Mouse (Mus musculus) 3134 (cell line): ENCODE measurements around the gene Disp3.

Experiments
- DNase-seq: peaks from one replicate; pipeline ENCODE4 v3.0.0-alpha.2; 2011; ENCODE audit warnings: low spot score; ENCODE audit not compliant: insufficient read length; ENCODE audit errors: extremely low read depth

The Disp3 gene

GRCm38 (mm10) chr4:148229646-148230045 is 58.1 kb downstream of the Disp3 start:
- no peak for DNase-seq

DNA sequence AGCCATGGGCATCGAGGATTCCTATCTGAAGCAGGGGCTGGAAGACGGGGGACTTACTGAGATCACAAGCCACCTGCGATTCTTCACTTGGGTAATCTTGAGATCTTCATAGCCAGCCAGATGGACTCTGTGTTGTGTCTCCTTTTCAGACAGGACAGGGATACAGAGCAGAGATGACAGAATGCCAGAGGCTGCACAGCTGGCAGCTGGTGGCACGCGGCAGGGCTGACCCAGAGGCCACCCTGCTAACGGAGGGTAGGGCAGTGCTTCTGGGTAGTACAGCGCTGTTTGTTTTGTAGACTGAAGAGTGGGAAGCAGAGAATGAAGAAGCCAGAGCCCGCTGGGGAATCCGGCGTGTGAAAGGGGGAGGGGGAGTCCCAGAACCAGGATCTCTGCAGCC is 64.8 kb downstream of the Disp3 start:
- no peak for DNase-seq

- DNase-seq = no peak
Measured at GRCm38 (mm10) chr4:148220656-148221055, 67.1 kb downstream of the Disp3 start.

DNA sequence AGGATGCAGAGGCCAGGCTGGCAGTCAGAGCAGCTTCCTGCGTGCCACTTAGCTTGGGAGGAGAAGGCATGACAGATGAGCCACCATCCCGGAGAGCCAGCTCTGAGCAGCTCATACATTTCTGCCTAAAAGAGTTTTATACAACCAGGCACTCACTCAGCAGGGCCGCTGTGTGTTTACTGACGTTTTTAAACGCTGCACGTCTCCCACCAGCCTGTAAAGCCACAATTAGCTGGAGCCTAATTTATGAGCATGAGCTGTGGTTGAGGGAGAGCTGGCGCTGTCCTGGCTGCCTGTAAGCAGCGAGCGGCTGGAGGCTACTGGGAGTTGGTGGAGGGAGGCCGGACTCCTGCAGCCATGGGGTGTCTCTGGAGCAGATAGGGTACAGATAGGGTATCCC is 69.5 kb downstream of the Disp3 start:
- no peak for DNase-seq

GRCm38 (mm10) chr4:148215264-148215900 is 72.4 kb downstream of the Disp3 start:
- DNase-seq = no peak

DNA sequence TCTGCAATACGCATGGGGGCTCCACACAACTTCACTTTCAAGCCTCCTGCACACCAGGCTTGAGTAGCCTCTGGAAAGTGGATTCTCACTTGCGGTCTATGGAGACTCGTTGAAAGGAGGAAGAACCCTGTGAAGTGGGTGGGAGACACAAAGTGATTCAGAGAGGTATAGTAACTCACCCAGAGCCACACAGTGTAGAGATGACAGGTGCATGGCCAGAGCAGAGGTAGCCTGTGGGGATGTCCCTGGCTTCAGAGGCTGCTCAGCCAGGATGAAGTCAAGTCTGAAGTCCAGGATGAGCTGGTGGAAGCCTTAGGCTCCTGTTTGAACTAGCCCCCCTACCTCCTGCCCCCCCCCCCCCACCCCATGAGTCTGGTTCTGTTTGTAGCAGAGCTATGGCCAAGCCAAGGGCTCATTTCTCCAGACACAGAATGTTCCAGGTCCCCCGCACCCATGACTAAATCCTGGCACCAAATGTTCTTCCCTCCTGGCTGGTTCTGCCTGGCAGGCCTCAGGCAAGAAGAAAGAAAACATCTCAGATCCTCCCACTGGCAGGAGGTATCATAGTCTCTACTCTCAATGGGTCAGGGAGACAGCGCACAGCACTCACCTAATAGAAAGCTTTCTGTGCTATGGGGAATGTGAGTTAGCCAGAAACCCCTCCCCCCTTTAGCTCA is 73.2 kb downstream of the Disp3 start:
- no peak for DNase-seq

- DNase-seq = no peak
Measured at GRCm38 (mm10) chr4:148204873-148205232, 82.9 kb downstream of the Disp3 start.

DNA sequence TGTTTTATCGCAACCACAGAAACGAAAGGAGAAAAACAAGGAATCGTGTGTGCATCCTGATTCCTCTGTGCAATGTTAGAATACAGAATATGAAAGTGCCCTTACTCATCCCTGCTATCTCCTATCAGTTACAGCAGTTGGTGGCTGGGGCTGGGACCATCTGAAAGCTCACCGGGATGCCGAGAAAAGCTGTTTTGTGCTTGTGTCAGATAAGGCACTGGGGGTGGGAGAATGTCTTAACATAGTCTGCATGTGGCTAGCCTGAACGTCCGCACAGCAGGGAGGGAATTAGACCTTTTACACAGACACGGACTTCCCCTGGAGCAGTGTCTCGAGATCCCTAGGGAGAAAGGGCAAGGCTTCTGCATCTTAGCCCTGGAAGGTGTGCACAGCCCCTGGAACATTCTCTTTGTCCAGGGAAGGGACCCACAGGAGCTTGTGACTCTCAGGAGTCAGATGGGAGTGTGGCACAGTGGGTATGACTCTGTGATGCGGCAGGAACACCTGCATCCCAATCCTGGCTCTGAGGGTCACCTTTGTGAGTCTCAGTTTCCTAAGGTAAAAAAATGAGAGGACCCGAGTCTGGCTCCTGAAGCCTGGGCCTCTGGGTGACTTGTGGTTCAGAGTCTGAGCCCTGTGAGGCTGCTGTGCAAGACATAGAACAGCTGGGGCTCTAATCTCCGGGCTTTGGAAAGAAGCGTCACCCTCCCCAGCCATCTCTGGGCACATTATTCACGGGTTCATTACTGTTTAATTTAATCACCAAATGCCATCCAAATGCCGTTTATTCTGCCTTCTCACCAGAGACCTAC is 83.5 kb downstream of the Disp3 start:
- no peak for DNase-seq

GRCm38 (mm10) chr4:148203557-148203956 is 84.2 kb downstream of the Disp3 start:
- DNase-seq = no peak

DNA sequence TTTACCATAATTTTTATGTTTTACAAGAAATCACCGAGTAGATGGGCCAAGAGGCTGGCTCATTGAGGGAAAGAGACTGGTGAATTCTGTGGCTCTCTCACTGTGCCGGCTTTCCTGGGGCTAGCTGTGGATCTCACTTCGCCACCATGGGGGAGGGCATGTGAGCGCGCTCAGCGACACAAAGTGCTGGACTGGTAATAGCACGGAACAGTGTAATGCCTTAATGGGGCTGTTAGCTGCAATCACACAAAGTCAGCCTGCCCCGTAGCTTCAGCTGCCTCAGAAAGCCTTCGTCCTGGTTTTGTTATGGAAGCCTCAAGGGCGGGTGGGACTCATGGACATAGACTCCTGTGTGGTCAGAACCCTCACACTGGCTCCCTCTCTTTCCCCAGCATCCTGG is 89.0 kb downstream of the Disp3 start:
- no peak for DNase-seq

DNA sequence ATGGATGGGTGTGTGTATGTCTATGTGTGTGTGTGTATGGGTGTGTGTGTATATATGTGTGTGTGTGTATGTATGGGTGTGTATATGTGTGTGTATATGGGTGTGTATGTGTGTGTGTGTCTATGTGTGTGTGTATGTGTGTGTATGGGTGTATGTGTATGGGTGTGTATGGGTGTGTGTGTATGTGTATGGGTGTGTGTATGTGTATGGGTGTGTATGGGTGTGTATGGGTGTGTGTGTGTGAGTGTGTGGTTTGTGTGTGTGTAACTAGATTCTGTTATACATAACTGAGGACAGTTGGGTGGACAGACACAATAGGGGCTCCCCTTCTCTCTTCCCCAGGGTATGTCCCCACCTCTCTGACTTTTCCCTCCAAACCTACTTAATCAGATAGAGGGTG is 93.4 kb downstream of the Disp3 start:
- no peak for DNase-seq

DNA sequence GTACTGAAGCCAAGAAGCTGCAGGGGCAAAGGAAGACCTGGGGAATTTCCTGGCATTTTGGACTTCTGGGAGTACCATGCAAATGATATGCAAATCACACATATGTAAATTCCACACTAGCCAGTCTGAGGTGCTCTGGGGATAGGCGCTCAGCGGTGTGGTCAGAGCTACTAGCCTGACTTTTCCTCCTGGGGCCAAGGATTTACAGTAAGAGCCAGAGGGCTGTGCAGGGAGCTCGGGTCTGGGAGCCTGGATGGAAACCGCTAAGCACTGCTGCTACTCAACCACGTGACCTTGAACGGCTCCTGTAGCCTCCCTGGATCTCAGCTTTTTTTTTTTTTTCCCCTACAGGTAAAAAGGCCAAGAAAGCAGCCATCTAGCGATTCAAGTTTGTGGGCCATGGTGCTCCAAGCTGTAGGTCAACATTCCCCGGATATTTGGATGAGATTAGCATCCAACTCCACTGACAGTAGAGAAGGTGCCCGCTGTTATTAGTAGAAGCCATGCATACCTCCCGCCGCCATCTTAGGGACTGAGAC is 95.0 kb downstream of the Disp3 start:
- DNase-seq = no peak
